Mouse (Mus musculus): ENCODE measurements around the gene Cd300ld5. TPM values are rescaled to one million over a fixed set of nuclear protein-coding genes. Genes with fewer than 3 reads are reported as not detected.
"Not testable (repeated sequence)": the region's sequence is repeated elsewhere in the genome, so short reads cannot be mapped to it uniquely, and the experiment has no call there.

Cd300ld5 gene
- polyA plus RNA-seq (2012; rRNA removed) = 0.13 TPM in 1 of 2 replicates, not detected in the other
- not detected in 2 replicates for polyA plus RNA-seq (2014; fragmentation: Nextera tagmentation; extraction: Ambion mirVana)

DNA sequence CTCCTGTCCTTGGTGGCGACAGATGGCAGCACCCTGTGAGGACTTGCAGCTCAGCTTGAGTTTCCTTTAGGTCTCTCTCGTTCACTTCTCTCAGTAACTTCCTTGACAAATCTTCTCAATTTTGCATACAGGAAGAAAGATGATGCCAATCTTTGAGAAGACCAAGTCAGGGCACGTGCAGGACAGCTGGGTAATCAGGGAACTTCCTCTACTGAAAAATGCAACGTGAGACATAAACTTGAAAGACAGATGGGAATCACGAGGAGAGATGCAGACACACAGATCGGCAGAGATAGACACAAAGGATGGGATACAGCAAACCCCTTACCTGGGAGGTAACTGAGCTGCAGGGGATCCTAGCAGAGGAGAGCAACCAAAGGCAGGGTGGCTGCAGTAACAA is at the start of gene Cd300ld5:
TSS of gene Cd300ld5 (minus strand) at position 101 of the 400 bp plus-strand sequence.
- H3K4me3 ChIP-seq (ENCODE audit: insufficient read depth in 1 of 2, low read depth in 2 of 2, low read length in 2 of 2); H3K27ac ChIP-seq; DNase-seq (ENCODE audit: low read depth in 3 of 3, low spot score in 3 of 3); H3K4me1 ChIP-seq (replicated peaks; ENCODE audit: control insufficient read depth in 2 of 2, insufficient read depth in 2 of 2, low read length in 1 of 2); H3K9me3 ChIP-seq (ENCODE audit: control insufficient read depth, low read length); H3K36me3 ChIP-seq (replicated peaks; ENCODE audit: control insufficient read depth, insufficient read depth, low read depth); ATAC-seq (ENCODE audit: insufficient read depth); H3K27me3 ChIP-seq (ENCODE audit: control insufficient read depth, insufficient read depth, low read length); H3K4me2 ChIP-seq (ENCODE audit: low read depth); H3K9ac ChIP-seq (replicated peaks): not testable (repeated sequence)
- no CpG with 5 or more reads among the region's 6 CpGs for WGBS (ENCODE audit: insufficient replicate concordance)

DNA sequence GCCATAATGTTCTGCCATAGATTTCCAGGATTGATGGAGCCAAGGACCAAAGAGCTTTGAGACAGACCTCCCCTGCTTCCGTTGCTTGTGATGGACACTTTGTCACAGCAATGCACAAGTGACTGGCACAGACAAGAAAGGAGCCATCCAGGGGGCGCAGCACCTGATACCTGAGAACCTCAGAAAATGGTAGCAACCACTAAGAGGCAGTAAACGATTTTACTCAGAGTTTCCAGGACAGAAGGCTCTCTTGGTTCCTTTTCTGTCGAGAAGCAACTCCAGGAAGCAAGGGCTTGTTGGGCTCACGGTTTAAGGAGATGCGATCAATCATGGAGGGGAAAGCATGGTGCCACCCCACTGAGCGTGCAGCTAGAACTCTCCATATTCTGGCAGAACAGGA is 48.6 kb upstream of the Cd300ld5 start:
- 45% methylated on average over 7 of the region's 7 CpGs for WGBS (ENCODE audit: insufficient replicate concordance)
- DNase-seq (ENCODE audit: low read depth in 3 of 3, low spot score in 3 of 3) (no peak), ATAC-seq (ENCODE audit: insufficient read depth) (no peak)
- no peaks in the 10 kb centered on the region for H3K36me3 ChIP-seq (replicated peaks; ENCODE audit: control insufficient read depth, insufficient read depth, low read depth)
- no peak overlapping the region for H3K27ac ChIP-seq
- H3K4me1 ChIP-seq (replicated peaks; ENCODE audit: control insufficient read depth in 2 of 2, insufficient read depth in 2 of 2, low read length in 1 of 2) = no peaks in the 10 kb centered on the region
- no peak overlapping the region for H3K4me3 ChIP-seq (ENCODE audit: insufficient read depth in 1 of 2, low read depth in 2 of 2, low read length in 2 of 2)
- H3K9ac ChIP-seq (replicated peaks) = no peak overlapping the region
- H3K9me3 ChIP-seq (ENCODE audit: control insufficient read depth, low read length) = no peaks in the 10 kb centered on the region
- no peak for TF ChIP-seq EP300 (IDR thresholded peaks at IDR 0.05; ENCODE audit: low read depth)
- no peak for TF ChIP-seq CTCF (IDR thresholded peaks at IDR 0.05; ENCODE audit: low read depth)
- no peak overlapping the region for H3K4me2 ChIP-seq (ENCODE audit: low read depth)
- H3K27me3 ChIP-seq (ENCODE audit: control insufficient read depth, insufficient read depth, low read length) = no peaks in the 10 kb centered on the region

DNA sequence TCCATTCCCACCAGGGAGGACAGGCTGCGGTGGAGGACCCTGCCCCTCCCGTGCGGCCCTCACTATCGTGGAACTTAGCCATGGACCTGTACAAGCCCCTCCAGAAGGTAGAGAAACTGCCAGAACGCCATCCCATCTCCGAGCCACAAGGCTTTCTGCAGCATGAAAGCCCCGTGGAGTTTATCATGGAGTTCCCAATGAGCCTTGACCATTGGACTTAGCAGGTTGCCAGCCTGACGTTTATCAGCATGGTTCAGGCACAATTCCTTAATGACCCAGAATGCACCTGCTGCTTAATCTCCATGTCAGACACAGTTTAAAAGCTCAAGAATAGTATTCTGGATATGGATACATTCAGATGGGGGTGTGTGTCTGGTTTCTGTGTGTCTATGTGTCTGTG is 47.5 kb upstream of the Cd300ld5 start:
- no peak for ATAC-seq (ENCODE audit: insufficient read depth)
- H3K9me3 ChIP-seq (ENCODE audit: control insufficient read depth, low read length) = no peaks in the 10 kb centered on the region

DNA sequence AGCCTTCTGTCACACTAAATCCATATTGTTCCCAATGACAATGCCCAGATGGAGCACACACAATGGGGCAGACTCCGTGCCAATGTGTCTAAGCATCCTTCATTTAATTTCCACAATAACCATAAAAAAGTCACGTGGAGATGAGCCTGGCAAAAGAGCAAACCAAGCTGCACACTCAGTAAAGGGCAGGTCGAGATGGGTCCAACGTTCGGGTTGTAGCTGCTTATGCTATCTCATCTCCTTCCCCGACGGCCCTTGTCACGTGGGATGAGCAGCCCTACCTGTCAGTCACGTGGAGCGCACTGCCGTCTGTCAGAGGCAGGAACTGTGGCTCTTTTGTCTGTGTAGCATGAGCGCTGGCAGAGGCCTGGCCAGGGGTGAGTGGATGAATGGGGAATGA is 47.0 kb upstream of the Cd300ld5 start:
- Histone ChIP-seq H3K36me3 (replicated peaks; ENCODE audit: control insufficient read depth, insufficient read depth, low read depth) (no peaks in the 10 kb centered on the region), H3K9me3 (ENCODE audit: control insufficient read depth, low read length) (no peaks in the 10 kb centered on the region), H3K9ac (replicated peaks) (no peak overlapping the region), H3K27ac (no peak overlapping the region), H3K4me2 (ENCODE audit: low read depth) (no peak overlapping the region), H3K4me1 (replicated peaks; ENCODE audit: control insufficient read depth in 2 of 2, insufficient read depth in 2 of 2, low read length in 1 of 2) (no peaks in the 10 kb centered on the region), H3K27me3 (ENCODE audit: control insufficient read depth, insufficient read depth, low read length) (no peaks in the 10 kb centered on the region), H3K4me3 (ENCODE audit: insufficient read depth in 1 of 2, low read depth in 2 of 2, low read length in 2 of 2) (no peak overlapping the region)
- no peak for ATAC-seq (ENCODE audit: insufficient read depth)
- TF ChIP-seq CTCF (IDR thresholded peaks at IDR 0.05; ENCODE audit: low read depth) (no peak), EP300 (IDR thresholded peaks at IDR 0.05; ENCODE audit: low read depth) (no peak)
- DNase-seq (ENCODE audit: low read depth in 3 of 3, low spot score in 3 of 3) = no peak
- 44% methylated on average over 12 of the region's 12 CpGs for WGBS (ENCODE audit: insufficient replicate concordance)

More for the DNA sequence above, 47.5 kb upstream of the Cd300ld5 start:
- H3K4me1 ChIP-seq (replicated peaks; ENCODE audit: control insufficient read depth in 2 of 2, insufficient read depth in 2 of 2, low read length in 1 of 2) = no peaks in the 10 kb centered on the region
- H3K36me3 ChIP-seq (replicated peaks; ENCODE audit: control insufficient read depth, insufficient read depth, low read depth) = no peaks in the 10 kb centered on the region
- no peak for DNase-seq (ENCODE audit: low read depth in 3 of 3, low spot score in 3 of 3)
- no peak overlapping the region for H3K9ac ChIP-seq (replicated peaks)
- no peaks in the 10 kb centered on the region for H3K27me3 ChIP-seq (ENCODE audit: control insufficient read depth, insufficient read depth, low read length)
- H3K4me2 ChIP-seq (ENCODE audit: low read depth) = no peak overlapping the region
- WGBS (ENCODE audit: insufficient replicate concordance) = 59% methylated on average over 8 of the region's 8 CpGs
- no peak for TF ChIP-seq EP300 (IDR thresholded peaks at IDR 0.05; ENCODE audit: low read depth)
- TF ChIP-seq CTCF (IDR thresholded peaks at IDR 0.05; ENCODE audit: low read depth) = no peak
- no peak overlapping the region for H3K27ac ChIP-seq
- H3K4me3 ChIP-seq (ENCODE audit: insufficient read depth in 1 of 2, low read depth in 2 of 2, low read length in 2 of 2) = no peak overlapping the region

DNA sequence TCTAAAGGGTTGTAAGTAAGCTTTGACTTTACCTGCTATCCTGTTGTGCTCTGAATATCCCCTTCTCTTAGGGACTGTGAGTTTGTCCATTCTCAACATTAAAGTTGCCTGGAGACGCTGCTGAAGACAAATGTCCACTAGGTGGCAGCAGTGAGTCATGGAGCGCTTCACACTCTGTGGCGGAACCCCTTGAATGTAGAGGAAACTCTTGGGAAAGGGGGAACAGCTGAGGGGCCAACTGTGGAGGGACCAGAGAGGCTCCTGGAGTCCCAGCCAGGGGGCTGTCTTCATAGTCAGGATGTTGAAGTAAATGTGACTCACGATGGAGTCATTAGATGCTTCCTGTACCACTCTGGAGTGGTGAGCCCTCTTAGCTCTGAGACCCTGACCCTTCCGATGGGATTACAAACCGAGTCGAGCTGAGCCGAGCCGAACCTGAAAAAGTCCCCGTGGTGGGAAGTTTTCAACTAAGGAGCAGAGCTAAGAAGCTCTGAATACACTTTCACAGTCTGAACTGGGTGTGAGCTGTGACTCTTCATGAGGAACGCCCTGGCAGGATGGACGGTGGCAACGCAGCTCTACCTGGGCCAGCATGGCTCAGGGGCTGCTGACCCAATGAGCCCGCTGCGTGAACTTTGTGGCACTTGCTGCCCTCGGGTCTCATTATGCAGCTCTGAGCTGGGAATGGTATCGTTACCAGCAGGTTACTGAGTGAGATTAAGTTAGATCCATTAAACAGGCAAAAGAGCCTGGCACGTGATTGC is 46.0 kb upstream of the Cd300ld5 start:
- Histone ChIP-seq H3K4me1 (replicated peaks; ENCODE audit: control insufficient read depth in 2 of 2, insufficient read depth in 2 of 2, low read length in 1 of 2) (peaks cover 0 to under 1% of the 10 kb centered on the region in 2 experiments; a peak in 1 of 4 replicates), H3K4me2 (ENCODE audit: low read depth) (no peak overlapping the region), H3K9me3 (ENCODE audit: control insufficient read depth, low read length) (no peaks in the 10 kb centered on the region), H3K36me3 (replicated peaks; ENCODE audit: control insufficient read depth, insufficient read depth, low read depth) (no peaks in the 10 kb centered on the region), H3K9ac (replicated peaks) (no peak overlapping the region), H3K27me3 (ENCODE audit: control insufficient read depth, insufficient read depth, low read length) (no peaks in the 10 kb centered on the region), H3K4me3 (ENCODE audit: insufficient read depth in 1 of 2, low read depth in 2 of 2, low read length in 2 of 2) (no peak overlapping the region), H3K27ac (no peak overlapping the region)
- peak; percentile 35 to 41 (median 36) for DNase-seq (ENCODE audit: low read depth in 3 of 3, low spot score in 3 of 3)
- TF ChIP-seq CTCF (IDR thresholded peaks at IDR 0.05; ENCODE audit: low read depth) (peak; percentile 94), EP300 (IDR thresholded peaks at IDR 0.05; ENCODE audit: low read depth) (no peak)
- no peak for ATAC-seq (ENCODE audit: insufficient read depth)
- WGBS (ENCODE audit: insufficient replicate concordance) = 31% methylated on average over 18 of the region's 18 CpGs
